Mouse (Mus musculus) kidney, postnatal 0 days (tissue): ENCODE measurements at regions not wholly inside any gene's neighbourhood (a gene's known extent, or its start where the extent isn't known, plus 50 kb on each side); places are given as distances from the start of the nearest gene placed in this dataset.

Experiments
- ATAC-seq: fragments of 200-750 bp; cut with Nextera tagmentation; replicated peaks from 2 replicates; pipeline ENCODE4 v1.8.0; 2017; ENCODE audit warnings: low read depth, moderate number of reproducible peaks, moderate TSS enrichment, moderate library complexity; ENCODE audit not compliant: low FRiP score
- DNase-seq: peaks from one replicate; pipeline ENCODE4 v3.0.0-alpha.2; 2016; ENCODE audit warnings: low spot score
- H3K27ac ChIP-seq: fragments of 300-500 bp; sonication (generic); 2 replicates; pipeline ENCODE4 v1.5.1; 2014; ENCODE audit warnings: mild to moderate bottlenecking
- H3K27me3 ChIP-seq: fragments of 300-500 bp; sonication (generic); 2 replicates; pipeline ENCODE4 v1.6.1; 2014; ENCODE audit warnings: low read length, mixed read lengths; ENCODE audit not compliant: insufficient read depth
- H3K36me3 ChIP-seq: fragments of 300-500 bp; sonication (generic); 2 replicates; pipeline ENCODE4 v1.6.1; 2014; ENCODE audit warnings: low read length, mixed read lengths; ENCODE audit not compliant: insufficient read depth
- H3K4me1 ChIP-seq: fragments of 300-500 bp; sonication (generic); replicated peaks from 2 replicates; pipeline ENCODE4 v1.6.1; 2014; ENCODE audit warnings: antibody characterized with exemption, low read length, mixed read lengths; ENCODE audit not compliant: insufficient read depth
- H3K4me2 ChIP-seq: fragments of 300-500 bp; sonication (generic); 2 replicates; pipeline ENCODE4 v1.6.1; 2014; ENCODE audit warnings: mild to moderate bottlenecking, low read length, moderate library complexity, mixed read lengths
- H3K4me3 ChIP-seq: fragments of 300-500 bp; sonication (generic); replicated peaks from 2 replicates; pipeline ENCODE4 v1.5.1; 2014; ENCODE audit warnings: low read depth, low read length
- H3K9ac ChIP-seq: fragments of 300-500 bp; sonication (generic); 2 replicates; pipeline ENCODE4 v1.6.1; 2014; ENCODE audit warnings: low read depth, low read length
- H3K9me3 ChIP-seq: fragments of 300-500 bp; sonication (generic); replicated peaks from 2 replicates; pipeline ENCODE4 v1.6.1; 2016; ENCODE audit warnings: low read length, inconsistent platforms, mixed read lengths
- CTCF ChIP-seq: IDR thresholded peaks from 2 replicates; pipeline ENCODE4 v1.5.1; 2016; ENCODE audit warnings: antibody characterized with exemption, low read depth, mild to moderate bottlenecking, moderate library complexity
- WGBS: fragments of 180-500 bp; shearing (Covaris S2); extraction: QIAGEN DNeasy Blood & Tissue Kit; methylation state at CpG from one replicate; pipeline ENCODE4 v1.1.7; 2014; 5-methylcytosine and 5-hydroxymethylcytosine counted together

- no peak for ATAC-seq
Measured at GRCm38 (mm10) chr4:10242117-10242516, 632.2 kb upstream of the 2610301B20Rik start.

GRCm38 (mm10) chr4:10242909-10243308 is 631.4 kb upstream of the 2610301B20Rik start:
- Histone ChIP-seq H3K9me3 (no peaks in the 10 kb centered on the region), H3K4me2 (no peak overlapping the region), H3K4me1 (no peaks in the 10 kb centered on the region), H3K36me3 (no peaks in the 10 kb centered on the region), H3K9ac (no peak overlapping the region), H3K27me3 (no peaks in the 10 kb centered on the region), H3K4me3 (no peak overlapping the region), H3K27ac (no peak overlapping the region)
- WGBS: 69% methylated on average over 2 of the region's 2 CpGs
- ATAC-seq: no peak
- TF ChIP-seq CTCF: no peak
- DNase-seq: no peak

More at GRCm38 (mm10) chr4:10242117-10242516, 632.2 kb upstream of the 2610301B20Rik start:
- H3K4me1 ChIP-seq: no peaks in the 10 kb centered on the region
- 65% methylated on average over 4 of the region's 4 CpGs for WGBS
- TF ChIP-seq CTCF: no peak
- H3K4me2 ChIP-seq: no peak overlapping the region
- H3K9me3 ChIP-seq: no peaks in the 10 kb centered on the region
- H3K9ac ChIP-seq: no peak overlapping the region
- no peak overlapping the region for H3K4me3 ChIP-seq
- H3K27me3 ChIP-seq: no peaks in the 10 kb centered on the region
- no peak for DNase-seq
- no peaks in the 10 kb centered on the region for H3K36me3 ChIP-seq
- no peak overlapping the region for H3K27ac ChIP-seq

GRCm38 (mm10) chr4:10254029-10254690 is 620.1 kb upstream of the 2610301B20Rik start:
- H3K9ac ChIP-seq: no peak overlapping the region
- H3K4me2 ChIP-seq: no peak overlapping the region
- no peak overlapping the region for H3K4me3 ChIP-seq
- H3K36me3 ChIP-seq: no peaks in the 10 kb centered on the region
- ATAC-seq (no peak), DNase-seq (no peak)
- no peaks in the 10 kb centered on the region for H3K4me1 ChIP-seq
- no peak overlapping the region for H3K27ac ChIP-seq
- no peaks in the 10 kb centered on the region for H3K27me3 ChIP-seq
- no peak for TF ChIP-seq CTCF
- 81% methylated on average over 6 of the region's 6 CpGs for whole genome bisulfite sequencing
- H3K9me3 ChIP-seq: no peaks in the 10 kb centered on the region

GRCm38 (mm10) chr4:10257537-10257936 is 616.8 kb upstream of the 2610301B20Rik start:
- Histone ChIP-seq H3K9ac (no peak overlapping the region), H3K4me2 (no peak overlapping the region), H3K27ac (no peak overlapping the region), H3K4me3 (no peak overlapping the region), H3K4me1 (no peaks in the 10 kb centered on the region), H3K27me3 (no peaks in the 10 kb centered on the region), H3K36me3 (no peaks in the 10 kb centered on the region), H3K9me3 (no peaks in the 10 kb centered on the region)
- ATAC-seq: no peak
- 64% methylated on average over 4 of the region's 4 CpGs for WGBS
- TF ChIP-seq CTCF: no peak
- DNase-seq: no peak

- H3K27ac ChIP-seq: no peak overlapping the region
- H3K9me3 ChIP-seq: no peaks in the 10 kb centered on the region
- TF ChIP-seq CTCF: no peak
- H3K4me2 ChIP-seq: no peak overlapping the region
- H3K36me3 ChIP-seq: no peaks in the 10 kb centered on the region
- H3K9ac ChIP-seq: no peak overlapping the region
- WGBS: 87% methylated on average over 6 of the region's 6 CpGs
- H3K4me1 ChIP-seq: no peaks in the 10 kb centered on the region
- no peak for ATAC-seq
- DNase-seq: no peak
- no peaks in the 10 kb centered on the region for H3K27me3 ChIP-seq
- H3K4me3 ChIP-seq: no peak overlapping the region
Measured at GRCm38 (mm10) chr4:10260351-10260750, 613.9 kb upstream of the 2610301B20Rik start.

DNA sequence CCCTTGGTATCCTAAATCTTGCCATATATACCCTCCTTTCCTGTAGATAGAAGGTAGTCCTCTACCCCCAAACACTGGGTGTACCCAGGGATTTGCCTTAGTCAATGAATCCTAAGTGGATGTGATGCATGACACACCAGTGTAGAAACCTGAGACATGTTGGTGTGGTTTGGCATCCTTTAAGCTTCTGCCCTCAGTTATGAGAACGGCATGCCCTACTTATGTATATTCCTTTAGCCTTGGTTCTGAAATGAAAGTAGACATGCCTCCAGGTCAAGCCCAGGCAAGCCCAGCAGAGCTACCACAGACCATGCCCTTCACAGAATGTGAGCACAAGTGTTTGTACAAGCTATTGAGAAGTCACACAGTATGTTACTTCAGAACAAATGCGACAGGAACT is 608.4 kb upstream of the 2610301B20Rik start:
- no peaks in the 10 kb centered on the region for H3K9me3 ChIP-seq
- DNase-seq (no peak), ATAC-seq (no peak)
- H3K4me3 ChIP-seq: no peak overlapping the region
- no peaks in the 10 kb centered on the region for H3K36me3 ChIP-seq
- no peaks in the 10 kb centered on the region for H3K4me1 ChIP-seq
- H3K27me3 ChIP-seq: no peaks in the 10 kb centered on the region
- 49% methylated on average over 2 of the region's 2 CpGs for WGBS
- H3K9ac ChIP-seq: no peak overlapping the region
- no peak for TF ChIP-seq CTCF
- no peak overlapping the region for H3K27ac ChIP-seq
- no peak overlapping the region for H3K4me2 ChIP-seq

GRCm38 (mm10) chr4:10285562-10285961 is 588.7 kb upstream of the 2610301B20Rik start:
- Histone ChIP-seq H3K27me3 (no peaks in the 10 kb centered on the region), H3K9ac (no peak overlapping the region), H3K36me3 (no peaks in the 10 kb centered on the region), H3K4me2 (no peak overlapping the region), H3K4me3 (no peak overlapping the region), H3K27ac (no peak overlapping the region), H3K4me1 (no peaks in the 10 kb centered on the region), H3K9me3 (no peaks in the 10 kb centered on the region)
- DNase-seq (peak; percentile 31), ATAC-seq (no peak)
- 52% methylated on average over 2 of the region's 2 CpGs for WGBS
- TF ChIP-seq CTCF: no peak
